Mouse (Mus musculus): ENCODE measurements at regions not wholly inside any gene's neighbourhood (a gene's known extent, or its start where the extent isn't known, plus 50 kb on each side); places are given as distances from the start of the nearest gene placed in this dataset.

GRCm38 (mm10) chr7:71223513-71224319 is 127.6 kb downstream of the Gm10295 start:
- Histone ChIP-seq H3K9ac (replicated peaks; ENCODE audit: low read depth) (no peak overlapping the region), H3K27ac (ENCODE audit: low read length) (peak overlapping the region; percentile 51; the same call in 1 of the 2 replicates), H3K9me3 (ENCODE audit: low read length) (no peaks in the 10 kb centered on the region), H3K4me1 (ENCODE audit: insufficient read depth, low read depth, low read length) (no peaks in the 10 kb centered on the region), H3K27me3 (replicated peaks; ENCODE audit: insufficient read depth, low read length) (no peaks in the 10 kb centered on the region), H3K4me3 (ENCODE audit: low read depth, low read length) (no peak overlapping the region), H3K36me3 (ENCODE audit: insufficient read depth, low read length) (no peaks in the 10 kb centered on the region), H3K4me2 (replicated peaks; ENCODE audit: low read depth, low read length) (peak overlapping the region; percentile 34; the same call in 1 of the 2 replicates)
- DNase-seq (ENCODE audit: low spot score) (peak; percentile 38), ATAC-seq (no peak)
- WGBS = 58% methylated on average over 17 of the region's 17 CpGs
- TF ChIP-seq EP300 (IDR thresholded peaks at IDR 0.05) (no peak), CTCF (IDR thresholded peaks at IDR 0.05) (no peak)

- DNase-seq (ENCODE audit: low spot score) = peak; percentile 73
- Histone ChIP-seq H3K4me3 (ENCODE audit: low read depth, low read length) (no peak overlapping the region), H3K27me3 (replicated peaks; ENCODE audit: insufficient read depth, low read length) (no peaks in the 10 kb centered on the region), H3K4me1 (ENCODE audit: insufficient read depth, low read depth, low read length) (0 out of 2 replicates have a peak, but pooled peaks cover 3% of the 10 kb centered on the region), H3K9me3 (ENCODE audit: low read length) (no peaks in the 10 kb centered on the region), H3K27ac (ENCODE audit: low read length) (peak overlapping the region; percentile 60), H3K9ac (replicated peaks; ENCODE audit: low read depth) (no peak overlapping the region), H3K4me2 (replicated peaks; ENCODE audit: low read depth, low read length) (no peak overlapping the region), H3K36me3 (ENCODE audit: insufficient read depth, low read length) (no peaks in the 10 kb centered on the region)
- WGBS = 49% methylated on average over 7 of the region's 7 CpGs
- peak; percentile 81 for ATAC-seq
- TF ChIP-seq CTCF (IDR thresholded peaks at IDR 0.05) = no peak
- TF ChIP-seq EP300 (IDR thresholded peaks at IDR 0.05) = peak; percentile 71
Measured at GRCm38 (mm10) chr7:71217344-71217743, 133.9 kb downstream of the Gm10295 start.

GRCm38 (mm10) chr7:71216808-71217207 is 134.5 kb downstream of the Gm10295 start:
- Histone ChIP-seq H3K36me3 (ENCODE audit: insufficient read depth, low read length) (no peaks in the 10 kb centered on the region), H3K4me1 (ENCODE audit: insufficient read depth, low read depth, low read length) (0 out of 2 replicates have a peak, but pooled peaks cover 3% of the 10 kb centered on the region), H3K4me2 (replicated peaks; ENCODE audit: low read depth, low read length) (no peak overlapping the region), H3K27ac (ENCODE audit: low read length) (peak overlapping the region; percentile 60), H3K4me3 (ENCODE audit: low read depth, low read length) (no peak overlapping the region), H3K27me3 (replicated peaks; ENCODE audit: insufficient read depth, low read length) (no peaks in the 10 kb centered on the region), H3K9ac (replicated peaks; ENCODE audit: low read depth) (no peak overlapping the region), H3K9me3 (ENCODE audit: low read length) (no peaks in the 10 kb centered on the region)
- DNase-seq (ENCODE audit: low spot score) (peak; percentile 85), ATAC-seq (peak; percentile 74)
- 26% methylated on average over 2 of the region's 2 CpGs for WGBS
- TF ChIP-seq CTCF (IDR thresholded peaks at IDR 0.05) (no peak), EP300 (IDR thresholded peaks at IDR 0.05) (peak; percentile 48; the same call in 1 of the 2 replicates)

- H3K27me3 ChIP-seq (replicated peaks; ENCODE audit: insufficient read depth, low read length) = no peaks in the 10 kb centered on the region
- H3K9me3 ChIP-seq (ENCODE audit: low read length) = no peaks in the 10 kb centered on the region
- 0 out of 2 replicates have a peak, but pooled peaks cover 3% of the 10 kb centered on the region for H3K4me1 ChIP-seq (ENCODE audit: insufficient read depth, low read depth, low read length)
- 41% methylated on average over 13 of the region's 13 CpGs for WGBS
- no peak overlapping the region for H3K9ac ChIP-seq (replicated peaks; ENCODE audit: low read depth)
- peak; percentile 44 for DNase-seq (ENCODE audit: low spot score)
- H3K4me3 ChIP-seq (ENCODE audit: low read depth, low read length) = no peak overlapping the region
- TF ChIP-seq CTCF (IDR thresholded peaks at IDR 0.05) (no peak), EP300 (IDR thresholded peaks at IDR 0.05) (no peak)
- H3K4me2 ChIP-seq (replicated peaks; ENCODE audit: low read depth, low read length) = peak overlapping the region; percentile 29; the same call in 1 of the 2 replicates
- no peaks in the 10 kb centered on the region for H3K36me3 ChIP-seq (ENCODE audit: insufficient read depth, low read length)
- peak overlapping the region; percentile 48 for H3K27ac ChIP-seq (ENCODE audit: low read length)
- peak; percentile 43; the same call in 1 of the 2 replicates for ATAC-seq
Measured at GRCm38 (mm10) chr7:71214500-71215055, 136.7 kb downstream of the Gm10295 start.

GRCm38 (mm10) chr7:71193131-71193530 is 158.2 kb downstream of the Gm10295 start:
- Histone ChIP-seq H3K36me3 (ENCODE audit: insufficient read depth, low read length) (no peaks in the 10 kb centered on the region), H3K27ac (ENCODE audit: low read length) (no peak overlapping the region), H3K9ac (replicated peaks; ENCODE audit: low read depth) (no peak overlapping the region), H3K4me1 (ENCODE audit: insufficient read depth, low read depth, low read length) (no peaks in the 10 kb centered on the region), H3K4me3 (ENCODE audit: low read depth, low read length) (no peak overlapping the region), H3K9me3 (ENCODE audit: low read length) (no peaks in the 10 kb centered on the region), H3K4me2 (replicated peaks; ENCODE audit: low read depth, low read length) (0 out of 2 replicates have a peak overlapping the region, but pooled peaks have one; percentile 0), H3K27me3 (replicated peaks; ENCODE audit: insufficient read depth, low read length) (no peaks in the 10 kb centered on the region)
- DNase-seq (ENCODE audit: low spot score) = peak; percentile 59
- ATAC-seq = peak; percentile 86
- 21% methylated on average over 7 of the region's 7 CpGs for WGBS
- no peak for TF ChIP-seq CTCF (IDR thresholded peaks at IDR 0.05)
- peak; percentile 10; the same call in 1 of the 2 replicates for TF ChIP-seq EP300 (IDR thresholded peaks at IDR 0.05)

GRCm38 (mm10) chr7:71190161-71190711 is 161.0 kb downstream of the Gm10295 start:
- 84% methylated on average over 12 of the region's 12 CpGs for WGBS
- DNase-seq (ENCODE audit: low spot score) = no peak
- Histone ChIP-seq H3K4me2 (replicated peaks; ENCODE audit: low read depth, low read length) (no peak overlapping the region), H3K9ac (replicated peaks; ENCODE audit: low read depth) (no peak overlapping the region), H3K4me3 (ENCODE audit: low read depth, low read length) (no peak overlapping the region), H3K36me3 (ENCODE audit: insufficient read depth, low read length) (no peaks in the 10 kb centered on the region), H3K27me3 (replicated peaks; ENCODE audit: insufficient read depth, low read length) (no peaks in the 10 kb centered on the region), H3K4me1 (ENCODE audit: insufficient read depth, low read depth, low read length) (no peaks in the 10 kb centered on the region), H3K9me3 (ENCODE audit: low read length) (no peaks in the 10 kb centered on the region), H3K27ac (ENCODE audit: low read length) (no peak overlapping the region)
- TF ChIP-seq EP300 (IDR thresholded peaks at IDR 0.05) = no peak
- TF ChIP-seq CTCF (IDR thresholded peaks at IDR 0.05) = no peak
- ATAC-seq = no peak
